Mouse (Mus musculus) kidney, embryonic 14.5 days (tissue): ENCODE results near the gene Casp7. TPM values are rescaled to one million over a fixed set of nuclear protein-coding genes. Genes with fewer than 3 reads are reported as not detected.

Source experiments
- ATAC-seq: fragments of 200-750 bp; cut with Nextera tagmentation; 2 replicates; pipeline ENCODE4 v1.8.0; 2017; ENCODE audit warnings: moderate number of reproducible peaks, mild to moderate bottlenecking, moderate TSS enrichment, moderate library complexity; ENCODE audit not compliant: low FRiP score, low TSS enrichment
- H3K27ac ChIP-seq: fragments of 300-500 bp; sonication (generic); 2 replicates; pipeline ENCODE4 v1.5.1; 2014; ENCODE audit warnings: low read depth, mild to moderate bottlenecking, low read length, moderate library complexity, mixed read lengths
- H3K27me3 ChIP-seq: fragments of 300-500 bp; sonication (generic); 2 replicates; pipeline ENCODE4 v1.6.1; 2014; ENCODE audit warnings: mild to moderate bottlenecking, low read length; ENCODE audit not compliant: control insufficient read depth, insufficient read depth
- H3K36me3 ChIP-seq: fragments of 300-500 bp; sonication (generic); 2 replicates; pipeline ENCODE4 v1.6.1; 2014; ENCODE audit warnings: low read length, mixed read lengths; ENCODE audit not compliant: control insufficient read depth, insufficient read depth
- H3K4me1 ChIP-seq: fragments of 300-500 bp; sonication (generic); 2 replicates; pipeline ENCODE4 v1.6.1; 2014; ENCODE audit warnings: low read length, mixed read lengths; ENCODE audit not compliant: control insufficient read depth, insufficient read depth
- H3K4me2 ChIP-seq: fragments of 300-500 bp; sonication (generic); replicated peaks from 2 replicates; pipeline ENCODE4 v1.6.1; 2014; ENCODE audit warnings: low read depth, mild to moderate bottlenecking, low read length
- H3K4me3 ChIP-seq: fragments of 300-500 bp; sonication (generic); 2 replicates; pipeline ENCODE4 v1.5.1; 2014; ENCODE audit warnings: mild to moderate bottlenecking, low read length
- H3K9ac ChIP-seq: fragments of 300-500 bp; sonication (generic); 2 replicates; pipeline ENCODE4 v1.6.1; 2014; ENCODE audit warnings: low read depth, mild to moderate bottlenecking, low read length, moderate library complexity
- H3K9me3 ChIP-seq: fragments of 300-500 bp; sonication (generic); 2 replicates; pipeline ENCODE4 v1.6.1; 2016; ENCODE audit warnings: low read length; ENCODE audit not compliant: control insufficient read depth
- WGBS: fragments of 180-500 bp; shearing (Covaris S2); extraction: QIAGEN DNeasy Blood & Tissue Kit; methylation state at CpG from one replicate; pipeline ENCODE4 v1.1.7; 2014; 5-methylcytosine and 5-hydroxymethylcytosine counted together
- polyA plus RNA-seq: library from polyadenylated mRNA; unstranded; fragments of >200 nt; fragmentation: Nextera tagmentation; extraction: Ambion mirVana; gene quantifications from 2 replicates; pipeline ENCODE4 v1.2.1, GENCODE M21; 2014

Gene Casp7
- polyA plus RNA-seq, 1 experiment from 2014 or later: 28.3 TPM

- Histone ChIP-seq H3K27ac (no peak overlapping the region), H3K4me3 (no peak overlapping the region), H3K4me1 (peaks cover 8% of the 10 kb centered on the region; the same call in 1 of the 2 replicates), H3K9me3 (no peaks in the 10 kb centered on the region), H3K36me3 (no peaks in the 10 kb centered on the region), H3K4me2 (no peak overlapping the region), H3K9ac (no peak overlapping the region), H3K27me3 (no peaks in the 10 kb centered on the region)
- 80% methylated on average over 9 of the region's 9 CpGs for WGBS
- ATAC-seq: no peak
These were observed 28.6 kb downstream of the Casp7 start for GRCm38 (mm10) chr19:56425492-56425891.

DNA sequence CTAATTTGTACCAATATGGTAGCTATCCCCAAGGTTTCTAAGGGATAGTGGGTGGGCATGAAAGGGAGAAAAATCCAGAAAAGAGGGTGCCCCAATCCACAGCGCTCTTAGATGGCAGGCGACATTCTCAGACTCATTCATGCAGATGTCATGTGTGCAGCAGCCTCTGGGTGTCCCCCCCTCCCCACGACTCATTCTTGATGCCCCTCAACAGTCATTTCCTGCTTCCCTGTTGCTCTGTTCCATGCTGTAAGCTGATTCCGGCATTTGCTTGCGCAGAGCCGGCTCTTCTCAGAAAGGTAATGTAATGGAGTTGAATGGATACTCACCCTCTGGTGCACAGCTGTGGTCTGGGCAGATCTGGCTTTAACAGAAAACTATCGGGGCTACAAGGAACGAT is 33.4 kb downstream of the Casp7 start:
- no peak for ATAC-seq
- H3K9ac ChIP-seq: no peak overlapping the region
- 0 out of 2 replicates have a peak, but pooled peaks cover 4% of the 10 kb centered on the region for H3K36me3 ChIP-seq
- no peaks in the 10 kb centered on the region for H3K27me3 ChIP-seq
- no peak overlapping the region for H3K4me3 ChIP-seq
- 57% methylated on average over 8 of the region's 8 CpGs for WGBS
- no peak overlapping the region for H3K27ac ChIP-seq
- no peak overlapping the region for H3K4me2 ChIP-seq
- H3K4me1 ChIP-seq: no peaks in the 10 kb centered on the region
- H3K9me3 ChIP-seq: no peaks in the 10 kb centered on the region

- Histone ChIP-seq H3K4me1 (no peaks in the 10 kb centered on the region), H3K36me3 (peaks cover 7% of the 10 kb centered on the region; the same call in 1 of the 2 replicates), H3K9me3 (no peaks in the 10 kb centered on the region), H3K4me2 (no peak overlapping the region), H3K4me3 (no peak overlapping the region), H3K27me3 (no peaks in the 10 kb centered on the region), H3K27ac (no peak overlapping the region), H3K9ac (no peak overlapping the region)
- no peak for ATAC-seq
- 32% methylated on average over 10 of the region's 10 CpGs for WGBS
These were observed 35.8 kb downstream of the Casp7 start for GRCm38 (mm10) chr19:56432706-56433105.

- Histone ChIP-seq H3K4me2 (no peak overlapping the region), H3K27me3 (no peaks in the 10 kb centered on the region), H3K9me3 (no peaks in the 10 kb centered on the region), H3K9ac (no peak overlapping the region), H3K27ac (no peak overlapping the region), H3K36me3 (peaks cover 7% of the 10 kb centered on the region; the same call in 1 of the 2 replicates), H3K4me1 (no peaks in the 10 kb centered on the region), H3K4me3 (no peak overlapping the region)
- ATAC-seq: no peak
- 88% methylated on average over 7 of the region's 7 CpGs for WGBS
These were observed 36.7 kb downstream of the Casp7 start for GRCm38 (mm10) chr19:56433581-56433980.

- no peaks in the 10 kb centered on the region for H3K27me3 ChIP-seq
- no peak overlapping the region for H3K4me2 ChIP-seq
- H3K4me1 ChIP-seq: no peaks in the 10 kb centered on the region
- ATAC-seq: no peak
- 89% methylated on average over 13 of the region's 13 CpGs for WGBS
- H3K4me3 ChIP-seq: no peak overlapping the region
- peaks cover 7% of the 10 kb centered on the region; the same call in 1 of the 2 replicates for H3K36me3 ChIP-seq
- H3K27ac ChIP-seq: no peak overlapping the region
- H3K9me3 ChIP-seq: no peaks in the 10 kb centered on the region
- H3K9ac ChIP-seq: no peak overlapping the region
These were observed 39.5 kb downstream of the Casp7 start for GRCm38 (mm10) chr19:56436380-56436779.

GRCm38 (mm10) chr19:56438357-56439071 is 41.6 kb downstream of the Casp7 start:
- no peak for ATAC-seq

DNA sequence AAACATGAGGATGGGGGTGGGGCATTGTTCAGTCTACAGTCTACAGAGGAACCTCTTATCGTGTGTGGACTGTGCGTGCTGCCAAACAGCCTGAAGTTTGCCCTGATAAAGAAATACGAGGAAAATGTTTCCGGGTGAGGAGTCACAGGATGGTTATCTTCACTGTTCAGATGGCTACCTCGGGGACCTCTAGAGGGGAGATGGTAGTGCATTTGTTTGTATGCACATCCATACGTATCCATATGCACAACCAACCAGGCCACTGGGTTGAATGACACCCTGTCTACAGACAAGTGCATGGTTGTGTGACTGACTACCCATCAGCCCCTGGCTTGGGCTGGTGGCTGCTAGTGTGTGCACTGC is 42.1 kb downstream of the Casp7 start:
- Histone ChIP-seq H3K9ac (no peak overlapping the region), H3K27ac (no peak overlapping the region), H3K4me1 (no peaks in the 10 kb centered on the region), H3K27me3 (no peaks in the 10 kb centered on the region), H3K9me3 (no peaks in the 10 kb centered on the region), H3K4me2 (no peak overlapping the region), H3K4me3 (no peak overlapping the region), H3K36me3 (peaks cover 7% of the 10 kb centered on the region; the same call in 1 of the 2 replicates)
- no peak for ATAC-seq
- 79% methylated on average over 6 of the region's 6 CpGs for WGBS

More at GRCm38 (mm10) chr19:56438357-56439071, 41.6 kb downstream of the Casp7 start:
- no peak overlapping the region for H3K4me2 ChIP-seq
- H3K36me3 ChIP-seq: peaks cover 7% of the 10 kb centered on the region; the same call in 1 of the 2 replicates
- WGBS: 66% methylated on average over 7 of the region's 7 CpGs
- no peaks in the 10 kb centered on the region for H3K27me3 ChIP-seq
- H3K27ac ChIP-seq: no peak overlapping the region
- no peak overlapping the region for H3K4me3 ChIP-seq
- no peaks in the 10 kb centered on the region for H3K9me3 ChIP-seq
- no peaks in the 10 kb centered on the region for H3K4me1 ChIP-seq
- no peak overlapping the region for H3K9ac ChIP-seq

- Histone ChIP-seq H3K9me3 (no peaks in the 10 kb centered on the region), H3K4me2 (no peak overlapping the region), H3K4me1 (no peaks in the 10 kb centered on the region), H3K4me3 (no peak overlapping the region), H3K9ac (no peak overlapping the region), H3K36me3 (no peaks in the 10 kb centered on the region; the same call in 1 of the 2 replicates), H3K27ac (no peak overlapping the region), H3K27me3 (no peaks in the 10 kb centered on the region)
- no peak for ATAC-seq
- WGBS: 82% methylated on average over 14 of the region's 14 CpGs
These were observed 46.5 kb downstream of the Casp7 start for GRCm38 (mm10) chr19:56443445-56443844.

DNA sequence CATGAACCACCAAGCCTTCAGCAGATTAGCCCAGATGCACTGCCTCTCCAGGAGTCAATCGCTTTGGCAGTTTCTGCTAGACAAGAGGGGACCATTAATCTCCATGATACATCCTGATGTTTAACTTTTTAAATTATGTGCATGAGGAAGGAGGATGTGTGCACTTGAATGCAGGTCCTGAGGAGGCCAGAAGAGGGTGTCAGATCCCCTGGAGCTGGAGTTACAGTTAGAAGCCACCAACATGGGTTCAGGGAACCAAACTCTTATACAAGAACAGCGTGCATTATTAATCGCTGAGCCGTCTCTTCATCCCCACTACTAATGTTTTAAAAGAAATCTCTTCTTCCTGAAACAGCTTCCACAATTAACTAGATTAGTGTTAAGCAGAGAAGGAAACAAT is 51.9 kb downstream of the Casp7 start:
- WGBS: 95% methylated on average over 4 of the region's 4 CpGs
- no peak for ATAC-seq
- no peak overlapping the region for H3K4me3 ChIP-seq
- no peaks in the 10 kb centered on the region for H3K27me3 ChIP-seq
- no peak overlapping the region for H3K4me2 ChIP-seq
- H3K9ac ChIP-seq: no peak overlapping the region
- peaks cover 5% of the 10 kb centered on the region; the same call in 1 of the 2 replicates for H3K4me1 ChIP-seq
- no peaks in the 10 kb centered on the region for H3K36me3 ChIP-seq
- no peak overlapping the region for H3K27ac ChIP-seq
- no peaks in the 10 kb centered on the region for H3K9me3 ChIP-seq
